Mouse (Mus musculus): ENCODE measurements at regions not wholly inside any gene's neighbourhood (a gene's known extent, or its start where the extent isn't known, plus 50 kb on each side); places are given as distances from the start of the nearest gene placed in this dataset.

GRCm38 (mm10) chr13:90394815-90395241, 305.4 kb upstream of the Xrcc4 start:
- no peak for DNase-seq (ENCODE audit: extremely low read depth, low read depth, low spot score)

DNA sequence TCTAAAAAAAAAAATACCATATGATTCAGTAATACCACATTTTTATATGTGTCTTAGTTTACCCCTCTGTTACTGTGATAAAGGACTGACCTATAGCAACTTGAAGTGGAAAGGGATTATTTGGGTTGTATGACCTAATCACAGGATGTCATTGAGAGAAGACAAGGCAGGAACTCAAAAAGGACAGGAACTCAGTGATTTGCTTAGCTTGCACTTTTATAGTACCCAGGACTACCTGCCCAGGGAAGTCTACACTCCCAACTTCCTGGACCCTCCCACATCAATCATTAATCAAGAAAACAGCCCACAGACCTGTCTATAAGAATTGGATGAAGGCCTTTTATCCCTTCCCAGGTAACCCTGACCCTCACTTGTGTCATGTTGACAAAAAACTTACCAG, 303.0 kb upstream of the Xrcc4 start:
- no peak for DNase-seq (ENCODE audit: extremely low read depth, low read depth, low spot score)

- no peak for DNase-seq (ENCODE audit: extremely low read depth, low read depth, low spot score)
These were observed 287.2 kb upstream of the Xrcc4 start for GRCm38 (mm10) chr13:90376619-90377018.

DNA sequence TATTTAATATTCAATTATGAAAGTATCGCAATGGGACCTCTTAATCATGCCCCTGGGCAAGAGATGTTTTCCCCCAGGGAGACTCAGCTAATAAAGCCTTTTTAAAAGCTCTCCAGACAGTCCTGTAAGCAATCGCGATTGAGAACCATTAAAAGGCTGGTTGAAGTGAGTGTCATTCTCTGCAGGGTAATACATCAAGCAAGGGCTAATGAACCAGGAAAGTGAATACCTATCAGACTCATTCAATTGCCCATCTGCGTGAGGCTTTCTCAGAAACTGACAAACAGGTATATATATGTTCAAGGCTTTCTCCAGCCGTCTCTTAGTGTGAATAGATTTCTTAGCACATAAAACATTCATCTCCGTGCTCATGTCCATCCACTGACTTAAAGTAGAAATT, 286.8 kb upstream of the Xrcc4 start:
- no peak for DNase-seq (ENCODE audit: extremely low read depth, low read depth, low spot score)

DNA sequence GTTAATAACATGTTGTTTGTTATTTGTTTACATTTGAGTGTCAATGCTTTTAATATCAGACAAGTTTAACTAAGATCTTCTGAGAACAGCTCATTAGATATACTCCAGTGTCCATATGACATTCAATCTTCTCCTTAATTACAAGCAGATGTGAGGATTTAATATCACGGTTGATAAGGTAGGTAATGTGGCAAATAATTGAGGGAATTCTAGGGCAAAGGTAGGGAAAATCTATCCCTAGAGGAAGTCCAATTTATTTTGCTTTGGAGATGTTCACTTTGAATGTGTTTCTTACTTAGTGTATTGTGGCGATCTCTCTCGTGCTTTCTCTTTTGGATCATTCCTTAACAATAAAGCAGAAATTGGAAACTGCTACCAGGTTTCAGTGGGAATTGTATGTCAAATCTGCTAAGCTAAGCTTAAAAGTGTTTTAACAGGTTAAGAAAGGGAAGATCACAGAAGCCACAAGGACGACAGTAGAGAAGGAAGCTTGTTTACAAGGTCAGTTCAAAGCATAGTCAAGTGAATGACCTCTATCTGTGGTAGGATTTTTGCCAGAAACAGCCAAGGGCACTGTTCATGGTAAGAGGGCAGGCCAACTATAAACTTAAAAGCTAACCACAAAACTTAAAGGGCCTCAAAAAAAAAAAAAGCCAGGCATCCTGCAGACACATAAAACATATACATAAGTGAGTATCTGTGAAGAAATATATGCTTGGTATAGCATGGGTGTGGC, 282.2 kb upstream of the Xrcc4 start:
- no peak for DNase-seq (ENCODE audit: extremely low read depth, low read depth, low spot score)

GRCm38 (mm10) chr13:90370746-90371414, 281.5 kb upstream of the Xrcc4 start:
- no peak for DNase-seq (ENCODE audit: extremely low read depth, low read depth, low spot score)

- DNase-seq (ENCODE audit: extremely low read depth, low read depth, low spot score): no peak
These were observed 275.2 kb upstream of the Xrcc4 start for GRCm38 (mm10) chr13:90364518-90365027.

DNA sequence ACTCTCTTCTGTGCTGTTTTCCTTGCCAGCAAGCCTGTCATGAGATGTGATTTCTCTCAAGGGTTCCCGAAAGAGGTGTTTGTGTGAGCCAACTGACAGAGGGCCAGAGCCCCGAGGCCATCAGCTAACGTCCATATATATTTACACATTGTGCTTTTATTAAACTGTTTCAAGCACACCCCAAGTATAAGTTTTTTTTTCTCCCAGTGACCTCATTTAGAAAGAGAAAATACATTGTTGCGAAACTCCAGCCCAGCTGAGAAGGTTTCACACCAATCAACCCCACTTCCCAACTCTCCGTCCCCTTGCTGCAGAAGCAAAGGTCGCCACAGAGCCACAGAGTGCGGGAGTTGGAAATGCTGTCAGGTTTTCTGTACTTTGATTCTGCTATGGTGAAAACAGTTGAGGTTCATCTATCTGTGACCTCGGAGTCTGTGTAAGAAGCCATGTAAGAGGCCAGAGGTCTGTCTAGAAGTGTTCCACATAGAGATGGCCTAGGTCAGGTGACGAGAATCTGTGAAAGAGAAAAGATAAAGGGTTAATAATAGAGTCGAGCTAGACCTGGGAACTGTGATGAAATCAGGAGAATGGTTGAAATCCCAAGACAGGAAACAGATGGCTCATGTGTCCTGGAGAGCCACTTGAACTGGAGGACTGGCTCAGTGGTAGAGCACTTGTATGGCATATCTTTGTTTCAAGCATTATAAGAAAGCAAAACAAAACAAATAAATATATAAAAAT, 270.6 kb upstream of the Xrcc4 start:
- peak; percentile 13 for DNase-seq (ENCODE audit: extremely low read depth, low read depth, low spot score)

DNA sequence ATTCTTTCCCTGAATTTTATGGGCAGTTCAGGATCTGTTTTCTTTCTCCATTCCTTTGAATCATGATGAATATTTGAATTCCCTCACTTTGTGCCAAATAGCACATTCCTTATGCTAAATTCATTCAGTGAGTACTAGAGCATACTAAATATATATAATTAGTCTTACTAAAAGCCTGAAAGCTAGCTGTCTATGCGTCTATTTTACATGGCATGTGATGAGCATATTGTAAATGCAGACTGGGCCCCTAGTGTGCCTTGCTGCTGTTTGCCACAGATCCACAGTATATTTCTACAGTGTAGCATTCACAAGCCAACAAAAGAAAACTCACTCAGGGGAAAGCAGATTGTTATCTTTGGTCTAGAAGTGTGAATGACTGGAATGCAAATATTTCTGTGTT, 268.7 kb upstream of the Xrcc4 start:
- DNase-seq (ENCODE audit: extremely low read depth, low read depth, low spot score): no peak

DNA sequence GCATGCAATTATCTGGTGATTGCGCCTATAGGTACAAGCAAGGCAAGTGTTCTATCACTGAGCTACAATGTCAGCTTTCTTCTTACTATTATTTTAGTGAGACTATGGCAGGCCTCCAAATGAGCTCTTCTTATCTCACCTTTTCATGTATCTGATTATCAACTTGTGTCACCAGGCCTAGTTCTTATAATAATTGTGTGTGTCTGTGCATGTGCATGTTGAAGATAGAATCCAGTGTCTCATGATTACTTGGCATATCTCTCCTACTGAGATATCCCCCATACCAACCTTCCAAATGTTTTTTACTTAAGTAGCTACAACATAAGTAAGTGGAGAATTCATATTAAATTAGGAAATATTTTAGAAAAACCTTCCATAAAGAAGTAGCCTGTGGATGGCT, 266.2 kb upstream of the Xrcc4 start:
- DNase-seq (ENCODE audit: extremely low read depth, low read depth, low spot score): no peak

DNA sequence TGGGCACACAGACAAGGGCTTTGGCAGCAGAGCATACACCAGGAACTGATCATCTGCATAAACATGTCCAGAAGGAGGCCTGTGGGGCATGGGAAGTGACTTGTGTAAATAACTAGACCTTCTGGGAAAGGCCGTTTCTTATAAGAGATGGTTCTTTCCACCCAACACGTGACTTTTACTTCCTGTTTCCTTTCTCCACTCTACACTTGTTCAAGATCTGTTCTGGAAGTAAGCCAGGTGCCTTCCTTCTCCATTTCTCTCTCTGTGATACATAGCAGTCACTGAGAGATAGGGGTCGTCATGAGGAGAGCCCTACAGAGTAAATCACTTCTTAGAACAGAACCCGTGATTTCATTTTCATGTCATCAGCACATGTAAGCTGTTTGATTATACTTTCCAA, 253.4 kb upstream of the Xrcc4 start:
- DNase-seq (ENCODE audit: extremely low read depth, low read depth, low spot score): no peak

DNA sequence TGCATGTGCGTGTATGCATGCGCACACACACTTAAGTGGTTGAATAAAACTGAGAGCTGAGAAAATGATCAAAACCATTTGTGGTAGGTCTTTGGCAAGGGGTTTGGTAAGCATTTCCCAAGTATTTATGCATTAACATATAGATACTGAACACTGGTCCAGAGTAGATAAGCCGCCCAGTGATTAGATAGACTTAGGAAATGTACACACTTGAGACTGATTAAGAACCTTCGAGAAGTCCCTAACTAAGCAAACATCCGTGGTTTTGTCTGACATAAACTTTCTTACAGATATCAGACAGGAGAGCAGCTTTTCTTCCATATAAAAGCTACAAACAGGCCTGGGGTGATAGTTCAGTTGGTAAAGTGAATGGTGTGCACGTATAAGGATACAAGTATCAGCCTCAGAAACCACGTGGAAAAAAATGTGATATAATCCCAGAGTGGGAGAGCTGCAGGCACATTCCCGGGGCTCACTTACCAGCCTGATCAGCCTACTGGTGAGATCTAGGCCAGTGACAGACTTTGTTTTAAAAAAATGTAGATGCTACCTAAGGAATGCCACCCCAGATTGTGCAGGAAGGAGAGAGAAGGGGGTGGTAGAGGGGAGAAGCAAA, 252.3 kb upstream of the Xrcc4 start:
- DNase-seq (ENCODE audit: extremely low read depth, low read depth, low spot score): no peak

- DNase-seq (ENCODE audit: extremely low read depth, low read depth, low spot score): no peak
These were observed 251.3 kb upstream of the Xrcc4 start for GRCm38 (mm10) chr13:90340647-90341160.

DNA sequence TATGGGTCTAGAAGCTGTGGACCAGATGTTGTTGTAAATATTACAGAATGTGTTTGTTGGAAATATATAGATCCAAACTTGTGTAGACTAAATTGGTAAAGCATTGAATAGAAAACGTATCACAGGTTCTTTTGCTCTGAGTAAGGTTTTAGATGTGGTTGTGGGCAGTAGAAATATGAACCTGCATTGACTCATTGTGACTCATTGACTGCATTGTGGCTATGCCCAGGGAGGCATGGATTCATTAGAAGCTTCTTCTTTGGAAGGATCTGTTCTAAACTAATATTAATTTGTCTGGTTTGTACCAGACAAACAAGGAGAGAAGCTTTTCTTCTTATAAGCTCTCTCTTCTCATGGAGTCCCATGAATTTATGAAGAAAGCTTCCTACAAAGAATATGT, 248.2 kb upstream of the Xrcc4 start:
- no peak for DNase-seq (ENCODE audit: extremely low read depth, low read depth, low spot score)

DNA sequence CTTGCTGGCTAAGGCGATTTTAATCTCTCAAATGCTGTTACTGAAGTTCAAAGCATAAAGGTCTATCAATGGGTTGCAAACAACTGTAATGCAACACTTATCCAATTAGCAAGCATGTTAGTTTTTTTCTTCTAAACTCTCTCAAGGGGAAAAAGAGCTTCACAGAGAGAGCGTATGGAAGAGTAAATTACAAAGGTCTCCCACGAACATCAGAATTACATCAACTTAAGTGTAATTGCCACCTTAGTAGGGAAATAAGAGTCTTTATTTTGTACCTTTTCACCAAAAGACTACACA, 246.3 kb upstream of the Xrcc4 start:
- no peak for DNase-seq (ENCODE audit: extremely low read depth, low read depth, low spot score)

- no peak for DNase-seq (ENCODE audit: extremely low read depth, low read depth, low spot score)
These were observed 245.7 kb upstream of the Xrcc4 start for GRCm38 (mm10) chr13:90334934-90335740.

- no peak for DNase-seq (ENCODE audit: extremely low read depth, low read depth, low spot score)
These were observed 244.9 kb upstream of the Xrcc4 start for GRCm38 (mm10) chr13:90334286-90334685.

DNA sequence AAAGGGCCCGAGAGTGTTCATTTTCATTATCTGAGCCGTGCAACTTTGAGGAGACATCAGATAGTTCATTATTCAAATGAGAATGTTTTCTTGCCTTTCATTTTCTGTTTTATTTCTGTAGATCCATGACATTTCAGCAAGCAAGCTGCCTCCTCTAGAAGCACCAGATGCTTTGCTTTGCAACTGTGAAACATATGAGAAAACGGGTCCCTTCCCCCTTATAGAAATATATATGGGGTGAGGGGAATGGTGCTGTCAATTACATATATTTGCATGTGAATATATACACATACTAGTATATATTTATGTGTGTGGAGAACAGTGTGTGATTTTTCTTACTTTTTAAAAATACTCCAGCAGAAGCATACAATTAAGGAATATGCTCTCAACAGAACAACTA, 235.8 kb upstream of the Xrcc4 start:
- no peak for DNase-seq (ENCODE audit: extremely low read depth, low read depth, low spot score)

DNA sequence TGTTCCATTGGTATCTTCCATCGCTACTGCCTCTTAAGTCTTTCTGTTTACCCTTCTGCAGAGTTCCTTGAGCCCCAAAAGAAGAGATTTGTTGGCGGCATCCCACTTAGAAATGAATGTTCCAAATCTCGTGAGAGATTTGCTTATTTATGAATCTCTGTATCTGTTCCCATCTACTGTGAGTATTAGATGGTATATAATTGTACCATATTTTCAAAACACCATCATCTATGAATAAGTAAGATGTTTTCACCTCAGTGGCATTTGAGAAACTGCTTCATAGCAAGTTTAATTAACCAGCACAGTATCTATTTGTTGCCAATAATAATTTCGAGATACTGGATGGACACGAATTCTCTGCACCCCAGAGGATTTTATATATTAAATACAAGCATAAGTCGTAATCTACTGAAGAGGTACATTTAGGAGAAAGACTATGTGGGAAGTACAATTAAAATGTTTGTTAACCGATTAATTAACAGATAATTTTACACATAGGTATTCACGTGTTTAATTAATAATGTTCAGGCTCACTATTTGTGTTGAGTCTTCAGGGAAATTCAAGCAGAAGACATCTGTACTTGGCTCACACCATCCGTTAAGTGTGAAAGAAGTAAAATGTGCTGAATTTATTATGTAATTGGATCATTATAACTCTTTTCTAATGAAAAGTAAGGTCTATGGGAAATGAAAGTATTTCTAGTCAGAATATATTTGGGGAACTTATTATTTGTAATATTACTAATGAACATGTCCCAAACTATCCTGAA, 224.0 kb upstream of the Xrcc4 start:
- no peak for DNase-seq (ENCODE audit: extremely low read depth, low read depth, low spot score)

DNA sequence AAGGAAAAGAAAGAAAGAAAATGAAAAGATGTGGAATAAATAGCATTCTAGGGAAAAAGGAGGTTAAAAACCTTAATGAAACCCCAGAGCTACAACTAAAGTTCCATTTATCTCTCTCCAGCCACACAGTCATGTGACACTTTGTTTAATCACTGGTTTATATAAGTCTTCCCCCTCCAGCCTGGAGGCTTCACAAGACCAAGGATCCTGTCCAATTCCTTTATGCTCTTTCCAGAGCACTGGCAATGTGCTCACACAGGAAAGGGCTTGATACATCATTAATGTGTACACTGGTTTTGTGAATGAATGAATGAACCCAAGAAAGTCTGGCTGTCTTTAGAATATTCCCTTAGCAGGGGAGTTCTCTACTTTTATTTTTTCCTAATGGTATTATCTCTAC, 221.1 kb upstream of the Xrcc4 start:
- DNase-seq (ENCODE audit: extremely low read depth, low read depth, low spot score): no peak

Data from fat pad, adult 2 months (tissue).